Mouse (Mus musculus) cortical plate, adult 2 months (tissue): ENCODE measurements around the gene Rogdi.

ENCODE experiments used
- CTCF ChIP-seq: fragments of 200-500 bp; IDR thresholded peaks from 2 replicates; pipeline ENCODE4 v1.5.1; 2011; ENCODE audit warnings: mild to moderate bottlenecking, control low read depth, low read length; ENCODE audit not compliant: insufficient read depth; ENCODE audit errors: extremely low read depth
- POLR2A ChIP-seq: fragments of 200-500 bp; IDR thresholded peaks from 2 replicates; pipeline ENCODE4 v1.6.1; 2011; ENCODE audit warnings: mild to moderate bottlenecking, low read length, control low read depth; ENCODE audit not compliant: insufficient read depth; ENCODE audit errors: extremely low read depth

- TF ChIP-seq POLR2A (no peak), CTCF (peak; percentile 46)
Observed at GRCm38 (mm10) chr16:4979755-4980380, 33.5 kb downstream of the Rogdi start.
